ENCODE assay signal across 7 mouse cellular contexts in genomic region chr1:90603561-90603887, GRCm38 (mm10). TPM values are rescaled to one million over a fixed set of nuclear protein-coding genes. Genes with fewer than 3 reads are reported as not detected.
A peak's percentile ranks its signal among the peaks of the same experiment; 100 is the strongest.
DNase-seq lines count a peak whose midpoint lies in the region; ATAC-seq and TF ChIP-seq lines count a peak whose summit lies in the region.

No protein-coding gene starts in this region.

- 0% methylated on average over 26 of the region's 26 CpGs for WGBS in lung, embryonic 16.5 days
- WGBS in limb, embryonic 11.5 days, result under 1% methylated on average over 26 of the region's 26 CpGs
- WGBS in small intestine, adult 2 months, result 1% methylated on average over 26 of the region's 26 CpGs

- DNase-seq in lung, adult 18-20 months, result no peak
- DNase-seq in limb, embryonic 11.5 days (ENCODE audit: low spot score), result no peak
- no peak for DNase-seq in cerebellum, adult 8-10 months
- no peak for DNase-seq in thymus, postnatal 10 days (ENCODE audit: low spot score in 2 of 2)

- TF ChIP-seq CTCF in embryonic fibroblast, embryonic 13.5 days (IDR thresholded peaks at IDR 0.05; ENCODE audit: borderline replicate concordance, insufficient read depth, low read length), result no peak
- TF ChIP-seq CTCF in small intestine, adult 2 months (IDR thresholded peaks at IDR 0.05; ENCODE audit: extremely low read depth, insufficient read length, insufficient replicate concordance, low read depth, low read length), result no peak

- H3K27ac ChIP-seq in lung, embryonic 16.5 days (ENCODE audit: low read length), result peak overlapping the region; percentile 58; the same call in 1 of the 2 replicates
- H3K27ac ChIP-seq in embryonic fibroblast, embryonic 13.5 days (ENCODE audit: insufficient read depth, low read length), result no peak overlapping the region
- H3K27ac ChIP-seq in limb, embryonic 11.5 days (replicated peaks; ENCODE audit: low read depth, low read length), result no peak overlapping the region
- H3K27ac ChIP-seq in small intestine, adult 2 months (ENCODE audit: insufficient read depth, low read depth, low read length), result no peak overlapping the region

- H3K9me3 ChIP-seq in lung, embryonic 16.5 days (ENCODE audit: control insufficient read depth, low read length), result no peaks in the 10 kb centered on the region
- no peaks in the 10 kb centered on the region for H3K9me3 ChIP-seq in limb, embryonic 11.5 days (ENCODE audit: control insufficient read depth, low read length)

- H3K36me3 ChIP-seq in lung, embryonic 16.5 days (ENCODE audit: control insufficient read depth, insufficient read depth, low read length), result peaks cover 13% of the 10 kb centered on the region
- H3K36me3 ChIP-seq in limb, embryonic 11.5 days (ENCODE audit: control insufficient read depth, insufficient read depth, low read length), result peaks cover 4% of the 10 kb centered on the region; the same call in 1 of the 2 replicates
- peaks cover 20% of the 10 kb centered on the region for H3K36me3 ChIP-seq in small intestine, adult 2 months (ENCODE audit: control insufficient read depth, insufficient read depth, low read length)

- no peaks in the 10 kb centered on the region for H3K27me3 ChIP-seq in lung, embryonic 16.5 days (ENCODE audit: control insufficient read depth, insufficient read depth, low read depth, low read length)
- no peaks in the 10 kb centered on the region for H3K27me3 ChIP-seq in limb, embryonic 11.5 days (ENCODE audit: control insufficient read depth, insufficient read depth, low read length)
- no peaks in the 10 kb centered on the region for H3K27me3 ChIP-seq in small intestine, adult 2 months (ENCODE audit: control insufficient read depth, insufficient read depth, low read length)

- H3K9ac ChIP-seq in lung, embryonic 16.5 days (ENCODE audit: low read length), result peak overlapping the region; percentile 86
- peak overlapping the region; percentile 87 for H3K9ac ChIP-seq in limb, embryonic 11.5 days (ENCODE audit: low read length)

- ATAC-seq in lung, embryonic 16.5 days (ENCODE audit: low read depth), result peak; percentile 50
- ATAC-seq in limb, embryonic 11.5 days (ENCODE audit: insufficient number of reproducible peaks, low FRiP score, low TSS enrichment, low read depth), result peak; percentile 44; the same call in 1 of the 2 replicates

- H3K4me1 ChIP-seq in lung, embryonic 16.5 days (replicated peaks; ENCODE audit: control insufficient read depth, insufficient read depth, low read length), result no peaks in the 10 kb centered on the region; the same call in 1 of the 2 replicates
- no peaks in the 10 kb centered on the region for H3K4me1 ChIP-seq in embryonic fibroblast, embryonic 13.5 days (ENCODE audit: control insufficient read depth, insufficient read depth, low read length)
- H3K4me1 ChIP-seq in limb, embryonic 11.5 days (ENCODE audit: control insufficient read depth, insufficient read depth, low read length), result 0 out of 2 replicates have a peak, but pooled peaks cover 3% of the 10 kb centered on the region
- H3K4me1 ChIP-seq in small intestine, adult 2 months (ENCODE audit: control insufficient read depth, insufficient read depth, insufficient read length, low read length), result peaks cover 6% of the 10 kb centered on the region; the same call in 1 of the 2 replicates

- H3K4me2 ChIP-seq in lung, embryonic 16.5 days (ENCODE audit: low read depth, low read length), result peak overlapping the region; percentile 61
- peak overlapping the region; percentile 70 for H3K4me2 ChIP-seq in limb, embryonic 11.5 days (ENCODE audit: low read depth, severe bottlenecking)

- H3K4me3 ChIP-seq in lung, embryonic 16.5 days (ENCODE audit: low read length), result peak overlapping the region; percentile 82
- H3K4me3 ChIP-seq in embryonic fibroblast, embryonic 13.5 days (ENCODE audit: insufficient read depth, low read length), result peak overlapping the region; percentile 94
- H3K4me3 ChIP-seq in limb, embryonic 11.5 days (ENCODE audit: low read depth, low read length), result peak overlapping the region; percentile 90
- H3K4me3 ChIP-seq in small intestine, adult 2 months (ENCODE audit: low read depth, low read length), result peak overlapping the region; percentile 82

- no peak for TF ChIP-seq POLR2A in embryonic fibroblast, embryonic 13.5 days (IDR thresholded peaks at IDR 0.05; ENCODE audit: low read depth, low read length)
- TF ChIP-seq POLR2A in small intestine, adult 2 months (IDR thresholded peaks at IDR 0.05; ENCODE audit: low read depth, low read length), result no peak

RNA-seq across cellular contexts. Expression of gene Cops8, which starts 0.7 kb away (rescaled TPM):
- 142 and 148 TPM in 2 replicates for polyA plus RNA-seq in lung, embryonic 16.5 days (2015; fragmentation: Nextera tagmentation; extraction: Ambion mirVana)
- polyA plus RNA-seq in embryonic fibroblast, embryonic 13.5 days (2011; ENCODE audit: insufficient read length, low read depth, missing spikeins), result 95.2 and 126 TPM in 2 replicates
- 205 and 212 TPM in 2 replicates for polyA plus RNA-seq in limb, embryonic 11.5 days (2014; fragmentation: Nextera tagmentation; extraction: Ambion mirVana)
- 12.5 and 14.4 TPM in 2 replicates for polyA plus RNA-seq in small intestine, adult 2 months (2012; rRNA removed)
